Mouse (Mus musculus): ENCODE measurements around the gene 9030612E09Rik. TPM values are rescaled to one million over a fixed set of nuclear protein-coding genes. Genes with fewer than 3 reads are reported as not detected.

9030612E09Rik gene
- total and polyA plus RNA-seq, 3 experiments = not detected

DNA sequence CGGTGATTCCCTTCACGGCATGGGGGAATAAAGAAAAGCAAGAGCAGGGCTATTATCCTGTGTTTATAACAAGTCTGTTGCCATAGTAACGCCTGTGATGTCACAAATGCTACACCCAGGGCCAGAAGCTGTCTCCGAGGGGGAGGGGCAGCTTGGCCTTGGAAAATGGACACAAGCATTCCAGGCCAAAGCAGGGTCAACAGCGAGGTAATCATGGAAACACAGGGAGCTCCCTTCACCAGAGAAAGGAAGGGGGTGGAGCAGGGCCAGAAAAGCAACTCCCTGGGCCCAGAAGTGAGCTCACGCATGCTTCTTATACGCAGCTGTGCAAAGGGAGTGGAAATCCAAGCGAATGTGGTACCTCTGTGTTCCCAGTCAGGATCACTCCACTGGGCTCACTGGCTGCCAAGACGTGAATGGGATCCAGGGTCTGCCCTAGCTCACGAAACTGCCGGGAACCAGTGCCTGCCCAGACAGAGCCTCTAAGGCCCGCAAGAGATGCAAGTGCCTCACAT, 19.4 kb upstream of the 9030612E09Rik start:
- TF ChIP-seq GATA2 (IDR thresholded peaks at IDR 0.05; ENCODE audit: borderline replicate concordance, low read depth, low read length) = no peak
- TF ChIP-seq TAL1 (conservative IDR thresholded peaks at IDR 0.05; ENCODE audit: low read depth, low read length) = no peak
- no peak for TF ChIP-seq GATA1 (IDR thresholded peaks at IDR 0.05; ENCODE audit: borderline replicate concordance, low read length)
- TF ChIP-seq CTCF (IDR thresholded peaks at IDR 0.05; ENCODE audit: low read depth, low read length) = no peak
- TF ChIP-seq POLR2AphosphoS5 (IDR thresholded peaks at IDR 0.05; ENCODE audit: insufficient replicate concordance, low read depth, low read length) = no peak
- Histone ChIP-seq H3K27me3 (ENCODE audit: insufficient read depth, low read length) (no peaks in the 10 kb centered on the region), H3K9me3 (replicated peaks) (no peaks in the 10 kb centered on the region), H3K4me1 (ENCODE audit: insufficient read depth, low read depth, low read length) (no peaks in the 10 kb centered on the region), H3K4me3 (ENCODE audit: low read depth, low read length) (no peak overlapping the region), H3K36me3 (replicated peaks) (no peaks in the 10 kb centered on the region)
- DNase-seq (ENCODE audit: low spot score) (no peak), ATAC-seq (ENCODE audit: extremely low read depth, insufficient number of reproducible peaks, low FRiP score, poor library complexity, severe bottlenecking) (no peak)

- H3K4me3 ChIP-seq (ENCODE audit: low read depth, low read length) = no peak overlapping the region
- DNase-seq (ENCODE audit: low spot score) (no peak), ATAC-seq (ENCODE audit: extremely low read depth, insufficient number of reproducible peaks, low FRiP score, poor library complexity, severe bottlenecking) (no peak)
- no peaks in the 10 kb centered on the region for H3K4me1 ChIP-seq (ENCODE audit: insufficient read depth, low read depth, low read length)
- no peaks in the 10 kb centered on the region for H3K36me3 ChIP-seq (replicated peaks)
- no peaks in the 10 kb centered on the region for H3K9me3 ChIP-seq (replicated peaks)
- no peaks in the 10 kb centered on the region for H3K27me3 ChIP-seq (ENCODE audit: insufficient read depth, low read length)
- TF ChIP-seq GATA2 (IDR thresholded peaks at IDR 0.05; ENCODE audit: borderline replicate concordance, low read depth, low read length) (no peak), CTCF (IDR thresholded peaks at IDR 0.05; ENCODE audit: low read depth, low read length) (no peak), GATA1 (IDR thresholded peaks at IDR 0.05; ENCODE audit: borderline replicate concordance, low read length) (no peak)
Observed at GRCm38 (mm10) chr10:43158917-43159316, 15.6 kb upstream of the 9030612E09Rik start.

DNA sequence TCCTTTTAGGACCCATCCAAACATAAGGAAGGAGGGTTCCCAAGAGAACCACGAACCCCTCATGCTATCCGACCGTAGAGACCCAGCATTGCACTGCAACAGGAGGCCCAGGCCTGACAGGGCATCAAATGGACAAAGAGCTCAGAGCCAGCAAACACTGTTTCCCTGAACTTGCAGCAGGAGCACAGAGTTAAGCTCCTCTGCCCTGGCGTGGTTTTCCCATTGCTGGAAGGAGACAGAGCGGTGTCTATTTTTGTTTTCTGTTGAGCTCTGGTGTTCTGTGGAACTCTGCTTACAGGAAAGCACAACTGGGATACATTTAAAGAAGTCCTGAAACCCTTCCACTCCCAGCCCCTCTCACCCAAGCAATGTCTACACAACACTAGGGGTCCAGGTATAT, 15.2 kb upstream of the 9030612E09Rik start:
- Histone ChIP-seq H3K36me3 (replicated peaks) (no peaks in the 10 kb centered on the region), H3K9me3 (replicated peaks) (no peaks in the 10 kb centered on the region), H3K27me3 (ENCODE audit: insufficient read depth, low read length) (no peaks in the 10 kb centered on the region), H3K4me3 (ENCODE audit: low read depth, low read length) (no peak overlapping the region), H3K4me1 (ENCODE audit: insufficient read depth, low read depth, low read length) (no peaks in the 10 kb centered on the region)
- ATAC-seq (ENCODE audit: extremely low read depth, insufficient number of reproducible peaks, low FRiP score, poor library complexity, severe bottlenecking) (no peak), DNase-seq (ENCODE audit: low spot score) (no peak)
- no peak for TF ChIP-seq TAL1 (conservative IDR thresholded peaks at IDR 0.05; ENCODE audit: low read depth, low read length)

GRCm38 (mm10) chr10:43162318-43162717, 12.2 kb upstream of the 9030612E09Rik start:
- H3K9me3 ChIP-seq (replicated peaks) = no peaks in the 10 kb centered on the region
- H3K4me1 ChIP-seq (ENCODE audit: insufficient read depth, low read depth, low read length) = no peaks in the 10 kb centered on the region
- H3K27me3 ChIP-seq (ENCODE audit: insufficient read depth, low read length) = no peaks in the 10 kb centered on the region
- H3K36me3 ChIP-seq (replicated peaks) = no peaks in the 10 kb centered on the region
- TF ChIP-seq CTCF (IDR thresholded peaks at IDR 0.05; ENCODE audit: low read depth, low read length) (no peak), GATA1 (IDR thresholded peaks at IDR 0.05; ENCODE audit: borderline replicate concordance, low read length) (no peak), TAL1 (conservative IDR thresholded peaks at IDR 0.05; ENCODE audit: low read depth, low read length) (no peak), POLR2AphosphoS5 (IDR thresholded peaks at IDR 0.05; ENCODE audit: insufficient replicate concordance, low read depth, low read length) (no peak), GATA2 (IDR thresholded peaks at IDR 0.05; ENCODE audit: borderline replicate concordance, low read depth, low read length) (no peak)
- DNase-seq (ENCODE audit: low spot score) (no peak), ATAC-seq (ENCODE audit: extremely low read depth, insufficient number of reproducible peaks, low FRiP score, poor library complexity, severe bottlenecking) (no peak)
- no peak overlapping the region for H3K4me3 ChIP-seq (ENCODE audit: low read depth, low read length)

DNA sequence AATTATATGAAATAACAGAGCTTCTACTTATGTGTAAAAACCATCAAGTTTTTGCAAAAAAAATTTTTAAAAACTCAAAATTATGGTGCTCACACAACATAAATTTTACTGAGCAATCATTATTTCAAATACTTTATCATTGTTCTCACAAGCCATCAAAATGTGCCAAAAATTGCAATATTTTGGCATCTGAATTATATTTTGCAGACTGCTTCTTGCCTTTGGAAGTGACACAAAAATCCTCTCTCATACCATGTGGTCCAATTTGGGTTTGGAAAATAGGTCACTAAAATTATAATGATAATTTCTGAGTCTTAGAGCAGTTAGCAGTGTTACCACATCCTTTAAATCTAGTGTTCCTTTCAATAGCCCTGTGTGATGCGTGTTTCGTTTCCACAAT, 10.1 kb upstream of the 9030612E09Rik start:
- Histone ChIP-seq H3K27me3 (ENCODE audit: insufficient read depth, low read length) (no peaks in the 10 kb centered on the region), H3K36me3 (replicated peaks) (no peaks in the 10 kb centered on the region), H3K4me3 (ENCODE audit: low read depth, low read length) (no peak overlapping the region), H3K9me3 (replicated peaks) (no peaks in the 10 kb centered on the region), H3K4me1 (ENCODE audit: insufficient read depth, low read depth, low read length) (no peaks in the 10 kb centered on the region)
- DNase-seq (ENCODE audit: low spot score) (no peak), ATAC-seq (ENCODE audit: extremely low read depth, insufficient number of reproducible peaks, low FRiP score, poor library complexity, severe bottlenecking) (no peak)
- TF ChIP-seq CTCF (IDR thresholded peaks at IDR 0.05; ENCODE audit: low read depth, low read length) = no peak
- TF ChIP-seq GATA2 (IDR thresholded peaks at IDR 0.05; ENCODE audit: borderline replicate concordance, low read depth, low read length) = no peak
- TF ChIP-seq GATA1 (IDR thresholded peaks at IDR 0.05; ENCODE audit: borderline replicate concordance, low read length) = no peak
- no peak for TF ChIP-seq TAL1 (conservative IDR thresholded peaks at IDR 0.05; ENCODE audit: low read depth, low read length)
- no peak for TF ChIP-seq POLR2AphosphoS5 (IDR thresholded peaks at IDR 0.05; ENCODE audit: insufficient replicate concordance, low read depth, low read length)

DNA sequence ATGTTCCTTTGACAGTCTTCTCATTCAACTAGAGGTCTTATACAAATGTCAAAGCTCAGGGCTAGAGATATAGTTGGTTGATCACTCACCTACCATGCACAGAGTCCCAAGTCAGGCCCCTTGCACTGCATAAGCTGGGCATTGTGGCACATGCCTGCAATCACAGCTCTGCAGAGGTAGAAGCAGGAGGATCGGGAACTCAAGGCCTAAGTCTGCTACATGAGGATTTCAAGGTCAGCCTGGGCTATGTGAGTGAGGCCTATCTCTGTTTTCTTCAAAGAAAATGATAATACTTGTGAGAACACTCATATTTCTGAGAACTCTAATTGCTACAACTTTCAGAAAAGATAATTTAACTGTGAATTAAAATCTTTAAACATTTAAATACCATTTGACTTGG, 8.4 kb upstream of the 9030612E09Rik start:
- DNase-seq (ENCODE audit: low spot score) = no peak

GRCm38 (mm10) chr10:43166817-43167216, 7.7 kb upstream of the 9030612E09Rik start:
- no peaks in the 10 kb centered on the region for H3K36me3 ChIP-seq (replicated peaks)
- no peak overlapping the region for H3K4me3 ChIP-seq (ENCODE audit: low read depth, low read length)
- H3K9me3 ChIP-seq (replicated peaks) = no peaks in the 10 kb centered on the region
- DNase-seq (ENCODE audit: low spot score) (no peak), ATAC-seq (ENCODE audit: extremely low read depth, insufficient number of reproducible peaks, low FRiP score, poor library complexity, severe bottlenecking) (no peak)
- TF ChIP-seq TAL1 (conservative IDR thresholded peaks at IDR 0.05; ENCODE audit: low read depth, low read length) (no peak), CTCF (IDR thresholded peaks at IDR 0.05; ENCODE audit: low read depth, low read length) (no peak), GATA2 (IDR thresholded peaks at IDR 0.05; ENCODE audit: borderline replicate concordance, low read depth, low read length) (no peak), POLR2AphosphoS5 (IDR thresholded peaks at IDR 0.05; ENCODE audit: insufficient replicate concordance, low read depth, low read length) (no peak), GATA1 (IDR thresholded peaks at IDR 0.05; ENCODE audit: borderline replicate concordance, low read length) (no peak)
- H3K4me1 ChIP-seq (ENCODE audit: insufficient read depth, low read depth, low read length) = no peaks in the 10 kb centered on the region
- H3K27me3 ChIP-seq (ENCODE audit: insufficient read depth, low read length) = no peaks in the 10 kb centered on the region

More for the DNA sequence above, 8.4 kb upstream of the 9030612E09Rik start:
- no peak for ATAC-seq (ENCODE audit: extremely low read depth, insufficient number of reproducible peaks, low FRiP score, poor library complexity, severe bottlenecking)
- TF ChIP-seq CTCF (IDR thresholded peaks at IDR 0.05; ENCODE audit: low read depth, low read length) (no peak), GATA1 (IDR thresholded peaks at IDR 0.05; ENCODE audit: borderline replicate concordance, low read length) (no peak), GATA2 (IDR thresholded peaks at IDR 0.05; ENCODE audit: borderline replicate concordance, low read depth, low read length) (no peak), POLR2AphosphoS5 (IDR thresholded peaks at IDR 0.05; ENCODE audit: insufficient replicate concordance, low read depth, low read length) (no peak), TAL1 (conservative IDR thresholded peaks at IDR 0.05; ENCODE audit: low read depth, low read length) (no peak)
- H3K4me3 ChIP-seq (ENCODE audit: low read depth, low read length) = no peak overlapping the region
- no peaks in the 10 kb centered on the region for H3K36me3 ChIP-seq (replicated peaks)
- H3K4me1 ChIP-seq (ENCODE audit: insufficient read depth, low read depth, low read length) = no peaks in the 10 kb centered on the region
- H3K9me3 ChIP-seq (replicated peaks) = no peaks in the 10 kb centered on the region
- H3K27me3 ChIP-seq (ENCODE audit: insufficient read depth, low read length) = no peaks in the 10 kb centered on the region

All from G1E (cell line).